Mouse (Mus musculus) E14TG2a.4 (cell line): ENCODE measurements around the gene Irx2.

Source experiments
- CTCF ChIP-seq: conservative IDR thresholded peaks from 2 replicates; pipeline ENCODE4 v1.5.1; 2014; ENCODE audit warnings: low read length
- POU5F1 ChIP-seq: IDR thresholded peaks from 2 replicates; pipeline ENCODE4 v1.6.1; 2014; ENCODE audit warnings: low read length, borderline replicate concordance

DNA sequence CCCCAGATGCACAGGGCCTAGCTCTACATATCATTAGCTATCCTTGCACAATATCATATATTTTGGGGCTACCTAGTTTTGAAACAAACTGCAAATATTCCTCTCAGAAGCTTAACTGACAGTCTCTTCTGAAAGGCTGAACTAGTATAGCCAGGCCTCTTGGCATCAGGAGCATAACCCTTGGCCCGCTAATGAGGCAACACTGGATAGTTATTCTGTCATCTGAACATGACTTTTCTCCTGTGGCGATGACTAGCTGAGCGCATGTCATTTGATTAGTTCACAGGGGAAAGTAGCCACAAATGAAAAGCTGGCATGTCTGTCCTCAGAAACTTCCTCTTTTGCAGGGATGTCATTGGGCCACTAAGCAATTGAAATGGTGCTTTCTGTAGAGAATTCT lies 29.4 kb upstream of the Irx2 start:
- TF ChIP-seq CTCF = no peak
- no peak for TF ChIP-seq POU5F1
